Mouse (Mus musculus) layer of hippocampus, postnatal 14 days (tissue): ENCODE measurements around the gene Dglucy. TPM values are rescaled to one million over a fixed set of nuclear protein-coding genes. Genes with fewer than 3 reads are reported as not detected.

ENCODE experiments used
- DNase-seq, 2 experiments: peaks; one replicate each; pipeline ENCODE4 v3.0.0; 2021 to 2022; ENCODE audit warnings: low spot score in 2 of 2, mixed read lengths in 1 of 2
- long read RNA-seq, 2 experiments: library from polyadenylated mRNA; stranded (forward); transcript quantifications; one replicate each; pipeline ENCODE4 v2.0.0; 2021
- total RNA-seq, 2 experiments: library from RNA; stranded (reverse); gene quantifications; 2 replicates each; pipeline ENCODE4 v1.2.3; 2021

The Dglucy gene
- total RNA-seq, result 1 to 10 TPM; 5.1 to 6.7 TPM
- long read RNA-seq, experiment 1, partial matches to known transcripts, result 0 of 2 reads
- long read RNA-seq, experiment 1, other reads (novel, unspliced or antisense), result 2 of 2 reads
- long read RNA-seq, experiment 2, partial matches to known transcripts, result 0 of 4 reads
- long read RNA-seq, experiment 2, other reads (novel, unspliced or antisense), result 1 of 4 reads

- peak; percentile 81 to 93 for DNase-seq
Observed at GRCm38 (mm10) chr12:100778934-100779865, at the start of gene Dglucy. Gene Dglucy (plus strand): TSS chr12:100779057.

- DNase-seq, result no peak
Observed at GRCm38 (mm10) chr12:100735156-100735555, 43.7 kb upstream of the Dglucy start.

GRCm38 (mm10) chr12:100735581-100735980 lies 43.3 kb upstream of the Dglucy start:
- no peak for DNase-seq

DNA sequence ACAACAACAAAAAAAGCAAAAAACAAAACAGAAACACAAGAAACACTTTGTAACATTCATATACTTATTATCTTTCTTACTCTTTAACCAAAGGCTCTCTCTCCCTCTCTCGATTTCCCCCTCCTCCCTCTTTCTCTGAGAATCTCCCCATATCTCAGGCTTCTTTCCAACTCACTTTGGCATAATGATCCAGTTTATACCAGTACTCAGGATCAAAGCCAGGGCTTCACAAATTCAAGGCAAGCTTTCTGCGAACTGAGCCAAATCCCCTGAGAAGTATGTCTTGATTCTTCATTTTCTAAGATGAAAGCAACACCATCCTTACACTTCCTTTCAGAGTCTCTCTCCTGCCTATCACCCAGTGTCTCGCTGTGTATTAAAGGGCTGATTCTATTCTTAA lies 40.4 kb upstream of the Dglucy start:
- DNase-seq, result peak in 1 of 2 experiments; percentile 16

DNA sequence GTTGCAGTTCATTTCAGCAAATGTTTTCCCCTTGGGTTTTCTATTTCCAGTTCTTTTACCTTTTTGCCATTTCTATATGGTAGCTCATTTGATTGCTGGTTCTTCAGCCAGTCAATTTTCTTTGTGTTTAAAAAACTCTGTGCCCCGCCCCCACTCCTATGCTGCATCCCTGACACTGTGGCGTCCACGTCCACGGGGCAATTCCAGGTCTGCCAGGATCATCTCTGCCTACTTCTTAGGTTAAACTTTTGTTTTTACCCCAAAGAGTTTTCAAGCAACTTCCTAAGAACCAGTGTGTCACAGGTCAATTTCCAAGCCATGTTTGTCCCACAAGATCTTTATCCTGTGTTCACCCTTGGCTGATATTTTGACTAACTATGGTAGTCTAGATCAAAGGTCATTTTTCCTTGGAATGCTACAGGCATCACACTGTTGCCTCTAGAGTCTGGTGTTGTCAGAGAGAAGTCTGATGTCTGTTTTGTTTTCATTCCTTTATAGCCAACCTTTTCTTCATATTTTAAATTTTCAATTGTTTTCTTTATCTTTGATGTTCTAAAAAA lies 39.8 kb upstream of the Dglucy start:
- DNase-seq, result no peak

- DNase-seq, result no peak
Observed at GRCm38 (mm10) chr12:100740313-100740712, 38.5 kb upstream of the Dglucy start.

- no peak for DNase-seq
Observed at GRCm38 (mm10) chr12:100742468-100742867, 36.4 kb upstream of the Dglucy start.

- DNase-seq, result no peak
Observed at GRCm38 (mm10) chr12:100752977-100753376, 25.9 kb upstream of the Dglucy start.

- no peak for DNase-seq
Observed at GRCm38 (mm10) chr12:100753716-100754115, 25.1 kb upstream of the Dglucy start.

- no peak for DNase-seq
Observed at GRCm38 (mm10) chr12:100757427-100757826, 21.4 kb upstream of the Dglucy start.

- no peak for DNase-seq
Observed at GRCm38 (mm10) chr12:100762663-100763425, 16.0 kb upstream of the Dglucy start.

- DNase-seq, result no peak
Observed at GRCm38 (mm10) chr12:100764329-100765018, 14.4 kb upstream of the Dglucy start.

- DNase-seq, result no peak
Observed at GRCm38 (mm10) chr12:100769871-100770270, 9.0 kb upstream of the Dglucy start.

DNA sequence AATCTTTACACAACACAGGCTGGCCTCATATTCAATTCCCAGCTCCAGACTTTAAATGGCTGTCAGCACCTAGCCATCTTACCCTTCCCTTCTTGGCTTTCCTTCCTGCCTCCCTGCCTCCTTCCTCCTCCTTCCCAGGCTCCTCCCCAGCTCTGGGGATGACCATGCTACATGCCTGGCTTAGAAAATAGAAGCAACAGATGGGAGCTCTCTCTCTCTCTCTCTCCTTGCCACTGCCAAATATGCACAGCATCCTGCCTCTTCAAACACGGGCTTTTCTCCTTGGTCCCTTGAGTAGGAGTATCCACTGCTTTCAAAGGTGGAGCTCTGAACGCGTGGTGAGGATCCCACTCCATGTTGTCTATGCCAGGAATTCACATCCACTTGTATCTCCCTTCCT lies 8.1 kb upstream of the Dglucy start:
- no peak for DNase-seq

DNA sequence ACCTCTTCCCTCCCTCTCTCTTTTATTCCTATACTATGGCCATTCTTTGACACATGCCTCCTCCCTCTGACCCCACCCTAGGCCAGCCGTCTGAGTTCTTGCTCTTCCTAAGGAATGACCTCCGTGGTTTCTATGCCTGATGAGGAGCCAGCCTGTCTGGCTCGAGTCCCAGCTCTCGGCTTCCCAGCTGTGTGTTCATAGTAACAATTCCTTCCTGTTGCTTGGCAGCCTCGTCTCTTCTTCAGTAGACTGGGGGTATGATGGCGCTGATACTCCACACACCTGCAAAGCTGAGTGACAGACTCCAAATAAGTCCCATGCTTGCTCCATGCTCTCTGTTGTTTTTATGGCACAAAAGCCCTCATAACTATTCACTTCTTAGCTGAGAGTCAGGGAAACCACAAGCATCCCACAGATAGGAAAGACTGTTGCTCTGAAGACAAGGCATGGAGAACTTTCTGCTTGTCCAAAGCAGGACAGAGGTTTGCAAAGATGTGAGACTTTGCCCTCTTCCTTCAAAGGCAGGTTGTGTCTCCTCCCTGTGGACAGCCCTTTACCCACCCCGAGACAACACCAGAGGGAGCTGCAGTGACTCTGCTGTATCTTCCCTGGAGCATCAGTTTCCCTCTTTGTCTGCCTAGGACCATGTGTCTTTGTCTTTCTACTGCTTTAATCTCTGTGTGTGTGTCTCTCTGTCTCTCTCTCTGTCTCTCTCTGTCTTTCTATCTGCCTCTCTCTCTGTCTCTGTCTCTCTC lies 6.5 kb upstream of the Dglucy start:
- DNase-seq, result peak in 1 of 2 experiments; percentile 55

DNA sequence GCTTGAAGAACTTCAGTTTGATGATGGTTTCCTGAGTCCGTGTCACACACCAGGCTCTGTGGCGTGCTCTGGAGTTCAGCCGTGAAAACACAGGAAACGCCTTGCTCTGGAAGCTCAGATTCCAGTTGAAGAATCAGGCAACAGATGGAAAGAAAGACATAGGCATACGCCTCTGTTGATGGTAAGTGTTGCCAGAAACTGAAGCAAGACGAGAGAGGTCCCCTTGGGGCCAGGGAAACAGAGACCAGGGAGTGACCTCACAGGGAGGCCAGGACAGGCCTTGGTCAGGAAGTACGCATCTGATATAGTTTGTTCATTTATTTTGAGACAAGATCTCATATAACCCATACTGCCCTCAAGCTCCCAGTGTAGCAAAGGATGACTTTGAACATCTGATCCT lies 4.1 kb upstream of the Dglucy start:
- DNase-seq, result no peak

- no peak for DNase-seq
Observed at GRCm38 (mm10) chr12:100775291-100775690, 3.6 kb upstream of the Dglucy start.

DNA sequence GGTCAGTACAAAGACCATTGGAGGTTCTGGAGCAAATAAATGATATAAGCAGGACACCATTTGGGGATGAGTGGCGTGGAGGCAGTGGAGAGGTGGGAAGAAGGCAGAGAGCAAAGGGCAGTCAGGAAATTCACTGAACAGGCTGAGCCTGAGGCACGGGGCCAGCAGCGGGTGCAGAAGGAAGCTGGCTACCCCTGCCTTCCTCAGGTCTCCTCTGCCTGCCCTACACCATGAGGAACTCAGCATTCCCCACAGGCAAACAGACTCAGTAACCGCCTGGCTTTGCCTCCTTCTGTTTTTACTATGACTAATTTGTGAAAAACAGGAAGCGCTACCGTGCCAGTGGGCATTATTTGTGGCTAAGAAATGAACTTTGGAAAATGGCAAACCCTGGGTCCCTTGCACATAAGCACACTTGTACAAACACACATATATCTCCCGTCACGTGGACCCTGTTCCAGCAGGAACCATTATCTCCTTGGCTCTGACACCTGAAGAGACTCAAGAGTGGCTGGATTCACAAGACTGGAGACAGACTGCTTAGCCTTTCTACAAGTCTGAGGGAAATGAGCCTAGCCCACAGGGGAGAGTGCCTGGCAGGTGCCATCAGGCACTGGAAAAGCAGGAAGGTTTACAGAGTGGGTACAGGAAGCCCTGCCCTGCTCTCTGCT lies 2.8 kb upstream of the Dglucy start:
- no peak for DNase-seq

GRCm38 (mm10) chr12:100776991-100777390 lies 1.9 kb upstream of the Dglucy start:
- DNase-seq, result no peak
